Mouse (Mus musculus) adrenal gland, adult (tissue): Measurements from ENCODE around the gene F11r.
"Not testable (repeated sequence)": the region's sequence is repeated elsewhere in the genome, so short reads cannot be mapped to it uniquely, and the experiment has no call there.

Experiments
- DNase-seq, 2 experiments: peaks; one replicate each; pipeline ENCODE4 v3.0.0; 2022 to 2023; ENCODE audit warnings: low spot score in 1 of 2; ENCODE audit not compliant: inconsistent age in 2 of 2

Gene F11r

GRCm38 (mm10) chr1:171470371-171470871 lies 33.1 kb downstream of the F11r start:
- peak; percentile 61 to 86 for DNase-seq

DNA sequence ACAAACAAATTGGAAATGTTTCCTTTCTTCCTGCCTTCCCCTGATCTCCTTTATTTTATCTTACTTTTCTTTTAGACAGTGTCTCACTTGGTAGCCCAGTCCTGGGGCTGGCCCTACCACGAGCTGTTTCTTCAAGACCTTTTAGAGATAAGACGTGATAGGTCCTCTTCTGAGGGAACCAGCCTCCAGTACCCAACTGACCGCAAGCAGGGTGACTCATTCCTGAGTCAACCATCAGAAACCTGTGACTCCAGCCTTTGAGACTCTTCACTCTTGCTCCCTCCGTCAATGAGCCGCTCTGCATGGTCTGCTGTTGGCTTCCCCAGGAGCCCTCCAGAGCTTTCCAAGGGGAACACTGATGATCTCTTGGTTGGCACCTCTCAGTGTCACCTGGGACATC lies 33.6 kb downstream of the F11r start:
- peak; percentile 68 to 73 for DNase-seq

DNA sequence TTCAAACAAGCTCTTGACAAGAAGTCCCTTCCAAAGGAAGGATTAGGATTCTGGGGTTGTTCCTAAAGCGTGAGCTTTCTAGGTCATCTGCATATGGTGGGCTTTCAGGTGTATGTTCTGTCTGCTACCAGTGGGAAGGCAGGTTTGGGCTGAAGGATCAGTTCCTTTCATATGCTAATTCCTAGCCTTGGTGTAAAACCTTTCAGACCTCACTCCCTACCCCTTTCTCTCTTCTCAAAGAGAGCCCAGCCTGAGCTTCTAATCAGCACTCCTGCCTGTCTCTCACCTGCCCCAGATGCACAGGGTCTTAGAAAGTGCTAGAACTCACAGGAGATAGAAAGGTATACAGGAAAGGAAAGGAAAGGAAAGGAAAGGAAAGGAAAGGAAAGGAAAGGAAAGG lies 34.1 kb downstream of the F11r start:
- no peak for DNase-seq

DNA sequence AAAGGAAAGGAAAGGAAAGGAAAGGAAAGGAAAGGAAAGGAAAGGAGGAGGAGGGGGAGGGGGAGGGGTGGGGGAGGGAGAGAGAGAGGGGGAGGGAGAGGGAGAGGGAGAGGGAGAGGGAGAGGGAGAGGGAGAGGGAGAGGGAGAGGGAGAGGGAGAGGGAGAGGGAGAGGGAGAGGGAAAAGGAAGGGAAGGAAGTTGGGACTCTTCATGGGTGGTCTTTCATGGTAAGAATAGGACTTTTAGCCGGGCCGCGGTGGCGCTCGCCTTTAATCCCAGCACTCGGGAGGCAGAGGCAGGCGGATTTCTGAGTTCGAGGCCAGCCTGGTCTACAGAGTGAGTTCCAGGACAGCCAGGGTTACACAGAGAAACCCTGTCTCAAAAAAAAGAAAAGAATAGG lies 34.6 kb downstream of the F11r start:
- not testable (repeated sequence) for DNase-seq

DNA sequence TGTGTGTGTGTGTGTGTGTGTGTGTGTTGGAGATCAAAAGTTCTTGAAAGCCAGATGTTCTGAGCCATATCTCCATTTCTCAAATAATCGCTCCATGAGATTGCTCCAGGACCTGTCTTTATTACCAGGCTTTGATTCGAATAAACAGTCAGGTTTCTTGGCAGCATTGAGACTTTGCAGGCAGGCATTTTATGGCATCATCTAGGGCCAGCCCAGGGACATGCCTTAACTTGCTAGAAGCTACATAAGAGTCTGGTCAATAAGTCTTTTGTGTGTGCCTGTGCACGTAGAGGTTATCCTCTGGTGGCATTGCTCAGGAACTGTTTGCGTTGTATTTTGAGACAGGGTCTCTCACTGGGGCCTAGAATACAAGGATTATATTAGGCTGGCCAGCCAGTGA lies 36.2 kb downstream of the F11r start:
- DNase-seq, result no peak

DNA sequence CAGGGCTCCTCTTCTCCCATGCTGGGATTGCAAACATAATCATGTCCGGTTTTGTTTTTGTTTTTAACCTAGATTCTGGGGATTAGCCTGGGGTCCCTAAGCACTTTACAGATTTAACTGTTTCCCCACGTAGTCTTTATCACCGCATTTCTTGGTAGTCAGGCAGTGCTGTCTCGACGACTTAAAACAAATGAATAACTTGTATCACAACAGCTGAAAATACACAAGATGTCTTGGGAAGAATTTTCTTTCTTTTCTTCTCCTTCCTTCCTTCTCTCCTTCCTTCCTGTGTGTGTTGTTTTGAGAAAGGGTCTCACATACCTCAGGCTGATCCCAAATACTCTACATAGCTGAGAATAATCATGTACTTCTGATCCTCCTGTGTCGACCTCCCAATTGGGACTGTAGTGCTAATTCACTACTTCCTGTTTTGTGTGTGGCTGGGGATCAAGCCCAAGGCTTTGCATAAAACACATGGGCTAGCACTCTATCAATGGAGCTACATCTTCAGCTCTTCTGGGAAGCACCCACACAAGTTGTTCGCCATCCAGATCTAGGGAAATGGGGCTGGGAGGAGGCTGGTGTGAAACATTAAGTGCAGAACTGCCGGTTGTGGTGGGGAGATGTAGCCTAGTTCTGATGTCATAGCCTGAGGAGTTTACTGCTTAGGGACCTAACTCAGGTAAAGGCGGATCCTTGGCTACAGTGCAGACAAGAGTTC lies 36.7 kb downstream of the F11r start:
- DNase-seq, result no peak

GRCm38 (mm10) chr1:171477123-171477522 lies 39.8 kb downstream of the F11r start:
- DNase-seq, result no peak

DNA sequence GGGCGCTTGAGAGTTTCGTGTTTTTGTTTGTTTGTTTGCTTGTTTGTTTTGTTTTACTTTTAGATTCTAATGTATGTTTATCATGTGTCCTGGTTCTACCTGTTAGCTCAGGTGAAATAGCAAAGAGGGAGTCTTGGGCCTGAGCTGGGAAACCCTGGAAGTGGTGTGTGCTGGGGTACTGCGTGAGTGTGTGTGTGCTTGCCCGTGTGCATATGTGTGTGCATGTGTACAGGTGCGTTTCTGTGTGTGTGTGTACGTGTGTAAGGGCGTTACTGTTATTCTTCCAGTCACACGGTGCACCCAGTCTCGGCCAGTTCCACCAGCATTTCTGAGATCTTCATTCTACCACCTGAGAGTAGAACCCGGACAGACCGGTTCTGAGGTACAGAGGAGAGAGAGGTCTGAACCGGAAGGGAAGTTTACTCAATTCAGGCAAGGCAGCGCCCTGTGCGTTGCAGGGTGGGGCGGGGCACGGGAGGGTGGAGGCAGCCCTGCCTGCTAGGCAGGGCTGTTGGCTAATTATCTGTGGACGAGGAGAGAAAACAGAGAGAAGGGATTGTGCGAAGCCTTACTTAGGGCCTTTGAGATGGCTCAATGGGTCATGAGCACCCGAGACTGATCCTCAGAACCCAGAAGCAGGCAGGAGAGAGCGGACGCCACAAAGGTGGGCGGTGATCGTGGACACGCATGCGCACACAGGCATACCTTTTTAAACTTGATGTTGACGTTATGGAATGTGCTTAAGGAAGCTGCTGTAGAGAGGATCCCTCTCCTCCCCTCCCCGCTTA lies 40.6 kb downstream of the F11r start:
- DNase-seq, result peak in 1 of 2 experiments; percentile 60

DNA sequence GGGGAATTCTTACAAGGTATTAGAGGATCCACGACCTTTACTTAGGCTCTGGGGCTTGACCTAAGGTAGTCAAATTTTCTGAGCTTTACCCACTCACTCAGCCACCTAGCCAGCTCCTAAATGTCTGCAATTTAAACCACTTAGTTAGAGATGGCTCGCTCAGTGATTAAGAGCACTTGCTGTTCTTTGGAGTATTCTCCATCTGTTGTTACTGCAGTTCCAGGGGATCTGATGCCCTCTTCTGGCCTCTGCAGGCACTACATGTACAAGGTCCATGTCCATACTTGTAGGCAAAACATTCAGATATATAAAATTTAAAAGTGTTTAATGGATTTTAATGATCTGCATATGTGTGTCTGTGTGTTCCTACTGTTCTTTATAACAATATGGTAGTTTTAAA lies 41.6 kb downstream of the F11r start:
- DNase-seq, result peak; percentile 72 to 91

DNA sequence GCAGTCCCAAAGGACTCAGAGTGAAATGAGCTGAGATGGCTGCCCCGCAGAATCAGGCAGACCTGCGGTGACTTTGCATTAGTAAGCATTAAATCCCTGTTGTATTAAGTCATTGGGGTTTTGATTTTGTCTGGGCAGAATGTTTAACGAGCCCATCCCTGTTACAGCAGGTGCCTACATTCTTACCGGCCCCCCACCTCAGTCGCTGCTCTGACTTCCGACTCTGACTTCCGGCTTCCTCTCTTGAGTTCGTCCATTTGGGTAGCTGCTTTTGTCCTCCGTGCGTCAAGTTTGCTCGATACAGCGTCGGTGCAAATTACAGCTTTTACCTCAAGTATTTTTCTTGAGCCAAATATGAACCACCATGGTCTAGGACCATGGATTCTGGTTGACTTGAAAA lies 56.9 kb downstream of the F11r start:
- DNase-seq, result no peak

DNA sequence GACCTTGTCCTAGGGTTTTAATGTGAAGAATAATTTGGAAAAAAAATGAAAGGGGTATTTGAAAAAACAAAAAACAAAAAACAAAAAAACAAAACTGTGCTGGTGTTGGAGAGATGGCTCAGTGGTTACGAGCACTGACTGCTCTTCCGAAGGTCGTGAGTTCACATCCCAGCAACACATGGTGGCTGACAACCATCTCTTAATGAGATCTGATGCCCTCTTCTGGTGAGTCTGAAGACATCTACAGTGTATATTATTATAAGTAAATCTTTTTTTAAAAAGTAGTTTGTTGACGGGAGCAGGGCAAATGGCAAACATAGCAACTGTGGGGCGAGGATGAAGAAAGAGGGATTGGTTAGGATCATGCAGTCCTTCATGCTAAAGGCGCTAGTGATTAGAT lies 58.0 kb downstream of the F11r start:
- no peak for DNase-seq

- no peak for DNase-seq
Observed at GRCm38 (mm10) chr1:171499856-171500255, 62.5 kb downstream of the F11r start.

GRCm38 (mm10) chr1:171501016-171501610 lies 63.8 kb downstream of the F11r start:
- peak in 1 of 2 experiments; percentile 17 for DNase-seq

- DNase-seq, result peak in 1 of 2 experiments; percentile 77
Observed at GRCm38 (mm10) chr1:171501636-171502080, 64.3 kb downstream of the F11r start.

- peak; percentile 55 to 80 for DNase-seq
Observed at GRCm38 (mm10) chr1:171502388-171503249, 65.3 kb downstream of the F11r start.

GRCm38 (mm10) chr1:171503250-171503591 lies 65.9 kb downstream of the F11r start, which contains the start of gene Alyref2:
Gene Alyref2 (plus strand): TSS chr1:171503478.
- peak; percentile 96 to 98 for DNase-seq

- peak; percentile 77 to 95 for DNase-seq
Observed at GRCm38 (mm10) chr1:171503592-171504291, 66.4 kb downstream of the F11r start.

DNA sequence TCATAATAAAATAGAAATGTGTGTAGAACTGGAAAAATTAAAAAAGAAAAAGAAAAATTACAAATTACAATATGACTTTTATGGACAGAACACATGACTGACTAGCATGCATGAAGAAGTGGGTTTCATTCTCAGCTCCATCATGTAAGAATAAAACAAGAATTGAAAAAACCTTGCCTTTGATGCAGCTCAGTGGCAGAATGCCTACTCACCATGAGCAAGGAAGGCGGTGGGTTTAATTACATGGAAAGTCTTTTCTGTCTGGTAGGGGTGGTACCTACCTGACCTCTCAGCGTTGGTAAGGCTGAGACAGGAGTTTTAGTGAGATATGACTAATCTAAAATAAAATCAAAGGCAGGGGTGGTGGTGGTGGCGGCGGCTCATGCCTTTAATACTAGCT lies 67.3 kb downstream of the F11r start:
- peak in 1 of 2 experiments; percentile 17 for DNase-seq

GRCm38 (mm10) chr1:171513234-171513633 lies 75.9 kb downstream of the F11r start:
- peak in 1 of 2 experiments; percentile 20 for DNase-seq

- DNase-seq, result no peak
Observed at GRCm38 (mm10) chr1:171513760-171514159, 76.4 kb downstream of the F11r start.
